ENCODE assay signal across 10 mouse cellular contexts in genomic region chr10:42581694-42582565, GRCm38 (mm10). TPM values are rescaled to one million over a fixed set of nuclear protein-coding genes. Genes with fewer than 3 reads are reported as not detected.
DNase-seq lines count a peak whose midpoint lies in the region; ATAC-seq lines count a peak whose summit lies in the region.
"Had no signal": no experiment of that assay in that cellular context is flagged by ENCODE, and none has a peak within 500 bp of the region (broad histone marks: within the 10 kb centered on the region; RNA-seq: fewer than 3 reads in every experiment).

No protein-coding gene starts in this region.

- no peak for ATAC-seq in heart, embryonic 14.5 days (ENCODE audit: insufficient number of reproducible peaks, insufficient read depth, low FRiP score, low read depth)
- ATAC-seq in hindbrain, embryonic 14.5 days (ENCODE audit: low FRiP score): no peak

- H3K4me3 ChIP-seq in heart, embryonic 14.5 days (ENCODE audit: control insufficient read depth in 1 of 2, insufficient read depth in 1 of 2, low read depth in 1 of 2, low read length in 2 of 2): peak overlapping the region in 1 of 2 experiments; percentile 39; a peak in 2 of 4 replicates
- no peak overlapping the region; the same call in 1 of the 2 replicates for H3K4me3 ChIP-seq in hindbrain, embryonic 14.5 days (replicated peaks; ENCODE audit: low read length)

- no peak overlapping the region for H3K27ac ChIP-seq in heart, embryonic 14.5 days (replicated peaks in 1 of 2; ENCODE audit: control insufficient read depth in 1 of 2, insufficient read depth in 1 of 2, low read depth in 2 of 2, low read length in 2 of 2)
- H3K27ac ChIP-seq in hindbrain, embryonic 14.5 days: no peak overlapping the region

- H3K9ac ChIP-seq in heart, embryonic 14.5 days (ENCODE audit: low read length): no peak overlapping the region
- H3K9ac ChIP-seq in hindbrain, embryonic 14.5 days: no peak overlapping the region

- H3K36me3 ChIP-seq in heart, embryonic 14.5 days (ENCODE audit: control insufficient read depth, insufficient read depth, low read length): no peaks in the 10 kb centered on the region
- H3K36me3 ChIP-seq in hindbrain, embryonic 14.5 days (replicated peaks; ENCODE audit: control insufficient read depth, insufficient read depth): no peaks in the 10 kb centered on the region

- 0 out of 2 replicates have a peak, but pooled peaks cover 3% of the 10 kb centered on the region for H3K9me3 ChIP-seq in heart, embryonic 14.5 days (ENCODE audit: control insufficient read depth, low read length)
- peaks cover 5% of the 10 kb centered on the region; the same call in 1 of the 2 replicates for H3K9me3 ChIP-seq in hindbrain, embryonic 14.5 days (ENCODE audit: control insufficient read depth, low read length)

- intact Hi-C loops in heart, postnatal 14 days (cut with DNase I): loop anchor here (5.0 kb wide), 1 partner anchor 50 kb away; no protein-coding TSS in a partner anchor

- H3K27me3 ChIP-seq in heart, embryonic 14.5 days (ENCODE audit: control insufficient read depth, insufficient read depth, low read length): peaks cover 99% of the 10 kb centered on the region
- H3K27me3 ChIP-seq in hindbrain, embryonic 14.5 days (ENCODE audit: control insufficient read depth, insufficient read depth, low read length): peaks cover 99% of the 10 kb centered on the region

- DNase-seq in heart, postnatal 14 days: no peak
- peak; percentile 29 for DNase-seq in testis, postnatal 10 days (ENCODE audit: low spot score)
- no peak for DNase-seq in testis, postnatal 14 days (ENCODE audit: low spot score)
- peak; percentile 64 for DNase-seq in hindbrain, embryonic 14.5 days (ENCODE audit: low spot score)
- DNase-seq in retina, postnatal 1 day: peak; percentile 62
- no peak for DNase-seq in layer of hippocampus, adult 9-11 months
- DNase-seq in c-Kit-positive CD71-positive TER-119-positive erythroid progenitor cells, embryonic 14.5 days (ENCODE audit: low spot score): no peak

- 2% methylated on average over 44 of the region's 45 CpGs for WGBS in heart, embryonic 14.5 days
- under 1% methylated on average over 43 of the region's 45 CpGs for WGBS in hindbrain, embryonic 14.5 days

- H3K4me2 ChIP-seq in heart, embryonic 14.5 days (ENCODE audit: low read length): peak overlapping the region; percentile 57
- no peak overlapping the region for H3K4me2 ChIP-seq in hindbrain, embryonic 14.5 days (replicated peaks)

- peaks cover 5 to 30% of the 10 kb centered on the region in 2 experiments; a peak in 3 of 4 replicates for H3K4me1 ChIP-seq in heart, embryonic 14.5 days (ENCODE audit: control insufficient read depth in 2 of 2, insufficient read depth in 2 of 2, low read length in 2 of 2)
- peaks cover 17% of the 10 kb centered on the region for H3K4me1 ChIP-seq in hindbrain, embryonic 14.5 days (replicated peaks; ENCODE audit: control insufficient read depth, insufficient read depth, low read length)

RNA-seq across cellular contexts. Expression of gene Nr2e1, which starts 1.5 kb away (rescaled TPM):
- polyA plus RNA-seq in heart, embryonic 14.5 days (2014; fragmentation: Nextera tagmentation; extraction: Ambion mirVana): not detected in 2 replicates
- total RNA-seq in heart, postnatal 14 days (2021): not detected
- polyA plus RNA-seq in hindbrain, embryonic 14.5 days (2014; fragmentation: Nextera tagmentation; extraction: Ambion mirVana): 0.23 TPM in 1 of 2 replicates, not detected in the other
- total RNA-seq: heart, postnatal 36 days had no signal
- polyA plus RNA-seq: small intestine, adult 2 months had no signal

RNA-seq across cellular contexts. Expression of gene Ostm1, which starts 1.7 kb away (rescaled TPM):
- polyA plus RNA-seq in heart, embryonic 14.5 days (2014; fragmentation: Nextera tagmentation; extraction: Ambion mirVana): 22.3 and 22.7 TPM in 2 replicates
- total RNA-seq in heart, postnatal 14 days (2021): 10 to 100 TPM; 18.0 to 18.2 TPM
- 41.8 and 43.5 TPM in 2 replicates for polyA plus RNA-seq in hindbrain, embryonic 14.5 days (2014; fragmentation: Nextera tagmentation; extraction: Ambion mirVana)

Comparison
In these comparisons a context has a peak if more than half of its experiments do, and no peak if none do; other contexts are left out.
1. DNase-seq: peak in testis, postnatal 10 days (single experiment), hindbrain, embryonic 14.5 days (single experiment) and retina, postnatal 1 day (single experiment); none in heart, postnatal 14 days (0 of 2), testis, postnatal 14 days (single experiment), layer of hippocampus, adult 9-11 months (single experiment) and c-Kit-positive CD71-positive TER-119-positive erythroid progenitor cells, embryonic 14.5 days (single experiment).